Mouse (Mus musculus): ENCODE results near the gene Mief1.

DNA sequence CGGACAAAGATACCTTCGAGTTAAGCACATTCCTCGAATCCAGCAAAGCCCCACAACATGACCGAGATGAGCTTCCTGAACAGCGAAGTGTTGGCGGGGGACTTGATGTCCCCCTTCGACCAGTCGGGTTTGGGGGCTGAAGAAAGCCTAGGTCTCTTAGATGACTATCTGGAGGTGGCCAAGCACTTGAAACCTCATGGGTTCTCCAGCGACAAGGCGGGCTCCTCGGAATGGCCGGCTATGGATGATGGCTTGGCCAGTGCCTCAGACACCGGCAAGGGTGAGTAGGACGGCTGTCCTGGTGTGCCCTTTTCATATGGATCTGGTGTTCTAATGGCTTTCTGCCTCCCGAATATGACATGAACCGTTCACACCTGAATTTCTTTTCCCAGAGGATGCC lies 22.4 kb downstream of the Mief1 start:
- TF ChIP-seq GATA1 (IDR thresholded peaks at IDR 0.05; ENCODE audit: borderline replicate concordance, low read length) (no peak), FLI1 (IDR thresholded peaks at IDR 0.05; ENCODE audit: low read length) (no peak)
